Mouse (Mus musculus) heart, embryonic 10.5 days (tissue): ENCODE measurements around the gene Clca2. TPM values are rescaled to one million over a fixed set of nuclear protein-coding genes. Genes with fewer than 3 reads are reported as not detected.
"Not testable (repeated sequence)": the region's sequence is repeated elsewhere in the genome, so short reads cannot be mapped to it uniquely, and the experiment has no call there.

Source experiments
- DNase-seq: peaks from one replicate; pipeline ENCODE4 v3.0.0-alpha.2; 2017; ENCODE audit warnings: low spot score
- H3K27ac ChIP-seq: fragments of 300-500 bp; sonication (generic); 2 replicates; pipeline ENCODE4 v1.5.1; 2016; ENCODE audit warnings: mild to moderate bottlenecking
- H3K27me3 ChIP-seq: fragments of 300-500 bp; sonication (generic); 2 replicates; pipeline ENCODE4 v1.6.1; 2016; ENCODE audit warnings: mild to moderate bottlenecking; ENCODE audit not compliant: poor library complexity, insufficient read depth, severe bottlenecking
- H3K36me3 ChIP-seq: fragments of 300-500 bp; sonication (generic); 2 replicates; pipeline ENCODE4 v1.6.1; 2016; ENCODE audit warnings: mild to moderate bottlenecking, moderate library complexity
- H3K4me1 ChIP-seq: fragments of 300-500 bp; sonication (generic); 2 replicates; pipeline ENCODE4 v1.6.1; 2016; ENCODE audit warnings: mild to moderate bottlenecking
- H3K4me3 ChIP-seq: fragments of 300-500 bp; sonication (generic); 2 replicates; pipeline ENCODE4 v1.5.1; 2016; ENCODE audit warnings: mild to moderate bottlenecking, moderate library complexity
- H3K9me3 ChIP-seq: fragments of 300-500 bp; sonication (generic); 2 replicates; pipeline ENCODE4 v1.6.1; 2016; ENCODE audit warnings: mild to moderate bottlenecking, moderate library complexity
- WGBS: fragments of 180-500 bp; shearing (Covaris S2); methylation state at CpG from one replicate; pipeline ENCODE4 v1.1.7; 2016; 5-methylcytosine and 5-hydroxymethylcytosine counted together
- polyA plus RNA-seq: library from polyadenylated mRNA; unstranded; fragments of >200 nt; fragmentation: Nextera tagmentation; extraction: Ambion mirVana; gene quantifications from 2 replicates; pipeline ENCODE4 v1.2.1, GENCODE M21; 2016

Gene Clca2
- polyA plus RNA-seq, 1 experiment from 2014 or later, result 0.11 TPM

DNA sequence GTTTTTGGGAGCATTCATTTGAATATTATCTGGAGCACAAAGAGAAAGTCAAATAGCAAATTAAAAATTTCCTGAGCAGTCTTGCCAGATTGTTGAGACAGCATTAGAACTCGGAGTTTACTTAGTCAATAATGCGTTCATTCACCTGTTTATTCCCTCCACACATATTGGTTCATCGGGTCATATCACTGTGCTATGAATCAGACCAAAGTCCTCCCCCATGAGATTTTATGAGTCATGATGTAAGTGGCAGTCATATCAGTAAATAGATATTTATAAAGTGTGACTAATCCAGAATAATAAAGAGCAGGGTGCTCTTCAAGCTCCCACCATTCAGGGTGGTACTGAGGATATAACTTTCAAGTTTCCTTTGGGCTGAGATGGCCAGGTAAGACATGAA, 26.9 kb downstream of the Clca2 start:
- 85% methylated on average over 3 of the region's 3 CpGs for WGBS
- peaks cover 6% of the 10 kb centered on the region; the same call in 1 of the 2 replicates for H3K4me1 ChIP-seq
- H3K27me3 ChIP-seq, result no peaks in the 10 kb centered on the region
- H3K27ac ChIP-seq, result no peak overlapping the region
- H3K4me3 ChIP-seq, result no peak overlapping the region
- H3K36me3 ChIP-seq, result no peaks in the 10 kb centered on the region
- no peaks in the 10 kb centered on the region for H3K9me3 ChIP-seq
- DNase-seq, result no peak

DNA sequence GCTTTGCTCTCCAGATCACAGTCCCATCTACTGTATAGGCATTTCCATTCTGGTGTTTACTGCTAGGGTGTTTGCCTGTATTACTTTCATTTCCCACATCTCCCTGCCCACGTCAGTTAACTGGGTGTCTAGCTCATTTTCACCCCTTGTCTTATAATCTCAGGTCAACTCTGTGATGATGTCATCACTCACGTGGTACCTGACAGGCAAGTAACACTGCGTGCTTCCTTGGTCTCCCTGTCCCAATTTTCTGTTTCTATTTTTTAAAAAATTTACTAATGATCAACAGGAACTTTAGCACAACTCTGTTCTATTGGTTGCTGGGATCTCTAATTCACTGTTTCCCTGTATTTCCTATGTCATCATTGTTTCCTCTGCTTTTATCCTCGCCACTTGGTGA, 30.3 kb downstream of the Clca2 start:
- Histone ChIP-seq H3K36me3 (no peaks in the 10 kb centered on the region), H3K4me1 (peaks cover 5% of the 10 kb centered on the region; the same call in 1 of the 2 replicates), H3K27me3 (no peaks in the 10 kb centered on the region), H3K27ac (no peak overlapping the region), H3K9me3 (no peaks in the 10 kb centered on the region), H3K4me3 (no peak overlapping the region)
- WGBS, result 79% methylated on average over 4 of the region's 4 CpGs
- DNase-seq, result no peak

DNA sequence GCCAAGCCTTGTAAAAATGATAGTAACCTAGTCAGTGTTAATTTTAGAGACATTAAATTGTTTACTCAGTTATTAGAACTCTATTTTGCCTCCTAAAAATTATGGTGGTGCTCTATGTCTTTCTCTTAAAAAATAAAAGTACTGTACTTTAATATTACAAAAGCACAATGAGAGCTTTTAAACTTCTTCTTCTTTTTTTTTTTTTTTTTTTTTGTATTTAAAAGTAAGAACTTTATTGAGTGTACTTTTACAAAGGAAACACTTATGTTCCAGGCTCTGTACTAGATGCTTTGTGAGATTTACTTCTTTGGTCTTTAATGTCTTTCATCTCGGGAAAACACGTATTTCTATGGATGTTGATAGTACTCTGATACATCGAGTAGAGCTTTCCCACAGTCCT, 44.1 kb downstream of the Clca2 start:
- not testable (repeated sequence) for H3K27me3 ChIP-seq, H3K4me1 ChIP-seq, H3K4me3 ChIP-seq, H3K9me3 ChIP-seq, DNase-seq, H3K36me3 ChIP-seq, H3K27ac ChIP-seq
- 84% methylated on average over 3 of the region's 3 CpGs for WGBS

DNA sequence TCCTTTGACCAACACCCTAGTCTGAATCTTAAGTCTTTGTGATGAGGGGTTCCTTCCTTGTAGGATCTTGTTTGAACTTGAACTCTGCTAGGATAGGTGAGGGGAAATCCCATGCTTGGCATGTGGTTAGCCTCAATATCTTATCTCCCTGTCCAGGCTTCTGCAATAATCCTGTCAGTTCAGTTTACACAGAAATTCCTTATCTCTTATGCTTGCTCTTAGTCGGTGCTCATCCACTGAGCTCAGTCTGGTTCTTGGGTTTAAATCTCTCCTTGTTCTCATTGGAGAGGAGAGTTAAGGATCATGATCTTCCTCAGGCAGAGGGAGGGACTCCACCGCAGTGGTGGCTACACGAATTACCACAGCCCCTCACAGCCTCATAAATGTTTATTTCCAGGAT, 49.4 kb downstream of the Clca2 start:
- Histone ChIP-seq H3K4me1 (peaks cover 5% of the 10 kb centered on the region; the same call in 1 of the 2 replicates), H3K4me3 (no peak overlapping the region), H3K36me3 (no peaks in the 10 kb centered on the region), H3K27ac (no peak overlapping the region), H3K9me3 (no peaks in the 10 kb centered on the region), H3K27me3 (no peaks in the 10 kb centered on the region)
- no peak for DNase-seq
- 41% methylated on average over 3 of the region's 3 CpGs for WGBS

DNA sequence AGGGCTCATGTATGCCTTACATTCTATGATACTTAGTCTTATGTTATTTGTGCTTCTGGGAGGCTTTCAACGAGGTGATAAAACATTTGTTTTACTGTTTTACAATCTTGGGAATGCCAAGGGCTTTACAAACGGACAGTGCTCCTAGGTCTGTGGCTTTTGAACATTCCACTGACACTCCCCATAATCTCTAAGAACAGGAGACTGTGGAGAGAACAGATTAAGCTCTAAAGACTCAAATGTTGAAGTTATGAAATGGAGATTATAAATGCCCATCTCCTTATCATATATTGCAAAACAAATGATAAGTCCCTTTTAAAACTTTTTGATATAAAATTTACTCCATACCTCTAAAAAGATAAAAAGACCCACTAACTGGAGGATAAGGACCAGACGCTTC, 60.4 kb downstream of the Clca2 start:
- H3K4me1 ChIP-seq, result no peaks in the 10 kb centered on the region
- H3K4me3 ChIP-seq, result no peak overlapping the region
- 52% methylated on average over 3 of the region's 3 CpGs for WGBS

DNA sequence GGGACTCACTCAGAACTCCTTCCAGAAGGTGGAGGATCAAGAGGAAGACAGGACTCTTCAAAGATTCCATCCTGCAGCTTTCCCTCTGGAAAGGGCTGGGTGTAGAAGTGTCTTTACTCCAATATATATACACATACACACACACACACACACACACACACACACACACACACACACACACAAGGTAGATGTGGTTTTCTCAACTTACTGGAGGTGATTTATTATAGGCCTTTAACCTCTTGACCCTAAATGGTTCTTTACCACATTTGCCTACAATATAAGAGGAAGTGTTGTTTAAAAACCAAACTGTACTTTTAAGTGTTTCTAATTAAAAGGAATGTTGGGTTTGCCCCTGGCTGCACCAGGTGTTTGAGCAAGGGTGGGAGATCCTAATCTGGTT, 66.6 kb downstream of the Clca2 start, which contains the start of gene Clca1:
Gene Clca1, minus strand, starts transcription at position 101 of the 400 bp plus-strand sequence.
- Histone ChIP-seq H3K27ac (no peak within 1 kb of the TSS), H3K4me1 (no peaks in the 10 kb centered on the region), H3K27me3 (no peaks in the 10 kb centered on the region), H3K4me3 (no peak within 1 kb of the TSS), H3K36me3 (no peaks in the 10 kb centered on the region), H3K9me3 (no peaks in the 10 kb centered on the region)
- no peak for DNase-seq

More for the DNA sequence above, 60.4 kb downstream of the Clca2 start:
- Histone ChIP-seq H3K27ac (no peak overlapping the region), H3K27me3 (no peaks in the 10 kb centered on the region), H3K36me3 (no peaks in the 10 kb centered on the region), H3K9me3 (no peaks in the 10 kb centered on the region)
- DNase-seq, result no peak

DNA sequence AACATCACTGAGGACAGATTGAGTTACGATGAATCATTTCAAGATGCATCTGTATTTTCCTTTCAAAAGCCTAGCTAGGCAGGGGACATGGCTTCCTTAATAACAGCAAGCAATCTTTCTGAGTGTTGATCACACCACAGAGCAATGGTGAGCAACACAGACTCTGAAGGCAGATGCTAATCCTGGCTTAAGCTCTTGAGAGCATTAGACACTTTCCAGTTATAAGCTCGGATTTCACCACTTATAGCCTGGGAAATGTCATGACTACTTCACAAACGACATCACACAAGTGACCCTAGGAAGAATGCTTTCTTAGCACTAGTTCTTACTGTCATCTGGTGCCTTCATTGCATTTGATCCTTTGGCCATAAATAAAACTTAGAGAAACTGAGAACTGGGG, 71.2 kb downstream of the Clca2 start:
- Histone ChIP-seq H3K4me1 (no peaks in the 10 kb centered on the region), H3K9me3 (no peaks in the 10 kb centered on the region), H3K27ac (no peak overlapping the region), H3K4me3 (no peak overlapping the region), H3K36me3 (no peaks in the 10 kb centered on the region), H3K27me3 (no peaks in the 10 kb centered on the region)
- 62% methylated on average over 3 of the region's 3 CpGs for WGBS
- DNase-seq, result no peak

DNA sequence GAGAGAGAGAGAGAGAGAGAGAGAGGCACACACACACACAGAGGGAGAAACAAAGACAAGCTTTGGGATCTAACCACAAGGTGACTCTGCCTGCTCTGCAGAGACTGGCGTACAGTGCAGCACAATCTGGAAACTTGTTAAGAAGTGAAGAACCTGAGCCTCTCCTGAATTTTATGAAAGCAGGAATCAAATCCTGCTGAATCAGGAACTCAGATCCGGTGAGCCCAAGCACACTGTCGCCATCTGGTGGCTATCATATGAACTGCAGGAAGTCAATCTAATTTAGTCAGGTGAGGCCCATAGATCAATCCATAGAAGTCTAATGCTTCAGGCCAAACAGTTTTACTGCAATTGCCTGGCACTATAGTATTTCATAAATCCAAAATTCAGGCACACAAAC, 72.5 kb downstream of the Clca2 start:
- no peak overlapping the region for H3K27ac ChIP-seq
- no peaks in the 10 kb centered on the region for H3K4me1 ChIP-seq
- H3K4me3 ChIP-seq, result no peak overlapping the region
- no peaks in the 10 kb centered on the region for H3K9me3 ChIP-seq
- DNase-seq, result no peak
- H3K27me3 ChIP-seq, result no peaks in the 10 kb centered on the region
- 29% methylated on average over 3 of the region's 3 CpGs for WGBS
- no peaks in the 10 kb centered on the region for H3K36me3 ChIP-seq

Other genes with a start within 250 kb of the Clca2 start
- gene Clca4b, start 166.9 kb downstream of the Clca2 start, polyA plus RNA-seq, result not detected in 2 replicates
- gene Clca4a, start 124.4 kb downstream of the Clca2 start, polyA plus RNA-seq, result 0.05 TPM in 1 of 2 replicates, not detected in the other
- gene Clca1, start 66.7 kb downstream of the Clca2 start, polyA plus RNA-seq, result 0.05 TPM in 1 of 2 replicates, not detected in the other
- 14.1 and 14.7 TPM in 2 replicates for gene Odf2l, start 19.1 kb upstream of the Clca2 start, polyA plus RNA-seq
- gene Col24a1, start 193.0 kb upstream of the Clca2 start, polyA plus RNA-seq, result 0.34 and 0.63 TPM in 2 replicates